Mouse (Mus musculus) MEL (cell line): ENCODE results near the gene E130308A19Rik.

Experiments used
- CTCF ChIP-seq, 3 experiments: IDR thresholded peaks in 2 of 3; conservative IDR thresholded peaks in 1 of 3; 2 replicates each; pipeline ENCODE4 v1.5.1; 2011 to 2012; ENCODE audit warnings: low read length in 3 of 3, low read depth in 2 of 3, mild to moderate bottlenecking in 2 of 3, improper control_type of control experiment in 1 of 3, inconsistent platforms in 1 of 3, mixed read lengths in 1 of 3, moderate library complexity in 1 of 3; ENCODE audit not compliant: control insufficient read depth in 1 of 3, insufficient read depth in 1 of 3, poor library complexity in 1 of 3, severe bottlenecking in 1 of 3
- GATA1 ChIP-seq: IDR thresholded peaks from 2 replicates; pipeline ENCODE4 v1.6.1; 2011; ENCODE audit warnings: low read depth, low read length, improper control_type of control experiment
- MAX ChIP-seq: IDR thresholded peaks from 2 replicates; pipeline ENCODE4 v1.6.1; 2011; ENCODE audit warnings: low read length, improper control_type of control experiment
- NELFE ChIP-seq: IDR thresholded peaks from 2 replicates; pipeline ENCODE4 v1.6.1; 2011; ENCODE audit warnings: low read depth, low read length, improper control_type of control experiment
- POLR2A ChIP-seq, 2 experiments: IDR thresholded peaks; 2 replicates each; pipeline ENCODE4 v1.6.1; 2011 to 2012; ENCODE audit warnings: low read length in 2 of 2, mild to moderate bottlenecking in 2 of 2, control low read depth in 1 of 2, improper control_type of control experiment in 1 of 2, low read depth in 1 of 2, moderate library complexity in 1 of 2; ENCODE audit not compliant: control insufficient read depth in 1 of 2, insufficient read depth in 1 of 2, poor library complexity in 1 of 2
- RCOR1 ChIP-seq: IDR thresholded peaks from 2 replicates; pipeline ENCODE4 v1.6.1; 2012; ENCODE audit warnings: low read depth, mild to moderate bottlenecking, inconsistent platforms, low read length, improper control_type of control experiment
- TAL1 ChIP-seq: IDR thresholded peaks from 2 replicates; pipeline ENCODE4 v1.6.1; 2012; ENCODE audit warnings: mild to moderate bottlenecking, inconsistent platforms, low read length, moderate library complexity, mixed read lengths
- TBP ChIP-seq: IDR thresholded peaks from 2 replicates; pipeline ENCODE4 v1.8.0; 2011; ENCODE audit warnings: low read depth, low read length, improper control_type of control experiment
- TCF12 ChIP-seq: IDR thresholded peaks from 2 replicates; pipeline ENCODE4 v1.6.1; 2014; ENCODE audit warnings: low read depth, mild to moderate bottlenecking, inconsistent platforms, low read length, improper control_type of control experiment, moderate library complexity
- ZC3H11A ChIP-seq: IDR thresholded peaks from 2 replicates; pipeline ENCODE4 v1.6.1; 2012; ENCODE audit warnings: low read depth, mild to moderate bottlenecking, inconsistent platforms, low read length, improper control_type of control experiment
- ZNF384 ChIP-seq: IDR thresholded peaks from 2 replicates; pipeline ENCODE4 v1.6.1; 2012; ENCODE audit warnings: low read depth, mild to moderate bottlenecking, inconsistent platforms, low read length, improper control_type of control experiment

GRCm38 (mm10) chr4:59699014-59699792 lies 73.2 kb downstream of the E130308A19Rik start:
- TF ChIP-seq TBP (no peak), CTCF (IDR thresholded peaks at IDR 0.05 in 2 of 3, conservative IDR thresholded peaks at IDR 0.05 in 1 of 3; ENCODE audit: control insufficient read depth in 1 of 3, insufficient read depth in 1 of 3, low read depth in 2 of 3, low read length in 3 of 3, poor library complexity in 1 of 3, severe bottlenecking in 1 of 3) (no peak), NELFE (no peak), TAL1 (no peak), POLR2A (IDR thresholded peaks at IDR 0.05; ENCODE audit: control insufficient read depth in 1 of 2, insufficient read depth in 1 of 2, low read depth in 1 of 2, low read length in 2 of 2, poor library complexity in 1 of 2) (no peak), GATA1 (0 out of 2 replicates have a peak, but pooled peaks have one; percentile 26), TCF12 (no peak), RCOR1 (peak; percentile 51; the same call in 1 of the 2 replicates), MAX (no peak), ZC3H11A (no peak), ZNF384 (peak; percentile 74)
